Mouse (Mus musculus) mammary gland, adult 2 months (tissue): ENCODE data around the gene Dlx2. TPM values are rescaled to one million over a fixed set of nuclear protein-coding genes. Genes with fewer than 3 reads are reported as not detected.

Experiments
- polyA plus RNA-seq: library from polyadenylated mRNA; depleted of rRNA; stranded (reverse); fragments of >200 nt; gene quantifications from 2 replicates; pipeline ENCODE4 v1.2.3, GENCODE M21; 2012; ENCODE audit warnings: low replicate concordance; rRNA removed

Gene Dlx2
- 0.09 TPM in 1 of 2 replicates, not detected in the other for polyA plus RNA-seq

GRCm38 (mm10) chr2:71546640-71547071, at the start of gene Dlx2:
Gene Dlx2, minus strand, starts transcription at chr2:71546754.

GRCm38 (mm10) chr2:71528014-71528713, 18.4 kb downstream of the Dlx2 start, which contains the start of gene Dlx1:
Gene Dlx1, plus strand, starts transcription at chr2:71528113.

Other genes starting within 250 kb of the Dlx2 start
- 21.3 and 66.8 TPM in 2 replicates for gene Slc25a12, start 179.0 kb downstream of the Dlx2 start, polyA plus RNA-seq
- 2.1 and 5.3 TPM in 2 replicates for gene Hat1, start 157.8 kb downstream of the Dlx2 start, polyA plus RNA-seq
- 13.3 and 30.3 TPM in 2 replicates for gene Metap1d, start 93.5 kb downstream of the Dlx2 start, polyA plus RNA-seq
- gene Dlx1, start 18.6 kb downstream of the Dlx2 start, polyA plus RNA-seq = not detected in 2 replicates
- 29.7 and 45.9 TPM in 2 replicates for gene Itga6, start 198.9 kb upstream of the Dlx2 start, polyA plus RNA-seq